Mouse (Mus musculus) myocyte (in vitro differentiated cells): Measurements from ENCODE around the gene Nos1ap.

Experiments used
- E2F4 ChIP-seq: IDR thresholded peaks from one replicate; pipeline ENCODE4 v1.6.1; 2011; ENCODE audit warnings: mild to moderate bottlenecking, control low read depth, moderate library complexity; ENCODE audit not compliant: insufficient read depth
- POLR2A ChIP-seq: IDR thresholded peaks from one replicate; pipeline ENCODE4 v1.6.1; 2011; ENCODE audit warnings: low read depth, mild to moderate bottlenecking, control low read depth, moderate library complexity; ENCODE audit not compliant: insufficient read length

DNA sequence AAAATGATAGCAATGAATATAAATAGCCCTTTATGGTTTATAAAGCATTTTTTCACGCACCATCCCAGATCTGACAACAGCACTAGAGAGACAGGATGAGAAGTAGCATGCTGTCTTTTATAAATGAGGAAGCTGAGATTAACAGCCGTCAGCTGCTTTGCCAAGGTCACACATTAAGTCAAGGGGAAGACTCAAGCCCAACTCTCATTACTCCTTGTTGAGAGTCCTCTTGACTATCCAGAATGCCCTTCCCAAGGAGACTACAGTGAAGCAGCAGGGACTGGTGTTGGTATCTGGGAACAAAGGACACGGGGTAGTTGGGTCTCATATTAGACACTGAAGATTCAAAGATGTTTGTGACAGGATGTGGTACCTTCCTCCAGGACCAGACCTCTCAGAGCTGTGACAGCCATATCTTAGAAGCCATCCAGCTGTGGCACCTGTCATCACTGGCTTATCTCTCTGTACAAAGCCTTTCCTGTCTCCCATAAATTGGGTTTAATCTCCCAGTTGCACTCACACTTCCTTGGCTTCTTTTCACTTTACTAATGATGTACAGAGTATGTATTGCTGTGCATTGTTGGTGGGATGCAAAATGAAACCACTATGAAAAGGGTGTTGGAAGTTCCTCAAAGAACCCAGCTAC lies 78.9 kb downstream of the Nos1ap start:
- TF ChIP-seq E2F4 (no peak), POLR2A (no peak)
